Mouse (Mus musculus) hindbrain, embryonic 14.5 days (tissue): ENCODE measurements at regions not wholly inside any gene's neighbourhood (a gene's known extent, or its start where the extent isn't known, plus 50 kb on each side); places are given as distances from the start of the nearest gene placed in this dataset.

Source experiments
- ATAC-seq: fragments of 200-750 bp; cut with Nextera tagmentation; 2 replicates; pipeline ENCODE4 v1.8.0; 2017; ENCODE audit warnings: moderate number of reproducible peaks, mild to moderate bottlenecking, moderate TSS enrichment, moderate library complexity; ENCODE audit not compliant: low FRiP score
- DNase-seq: peaks from one replicate; pipeline ENCODE4 v3.0.0-alpha.2; 2015; ENCODE audit warnings: low spot score
- H3K27ac ChIP-seq: fragments of 300-500 bp; sonication (generic); 2 replicates; pipeline ENCODE4 v1.5.1; 2014; ENCODE audit warnings: mild to moderate bottlenecking, moderate library complexity
- H3K27me3 ChIP-seq: fragments of 300-500 bp; sonication (generic); 2 replicates; pipeline ENCODE4 v1.6.1; 2014; ENCODE audit warnings: mild to moderate bottlenecking, low read length, mixed read lengths; ENCODE audit not compliant: control insufficient read depth, insufficient read depth
- H3K36me3 ChIP-seq: fragments of 300-500 bp; sonication (generic); replicated peaks from 2 replicates; pipeline ENCODE4 v1.6.1; 2014; ENCODE audit not compliant: control insufficient read depth, insufficient read depth
- H3K4me1 ChIP-seq: fragments of 300-500 bp; sonication (generic); replicated peaks from 2 replicates; pipeline ENCODE4 v1.6.1; 2014; ENCODE audit warnings: antibody characterized with exemption, low read length, mixed read lengths; ENCODE audit not compliant: control insufficient read depth, insufficient read depth
- H3K4me2 ChIP-seq: fragments of 300-500 bp; sonication (generic); replicated peaks from 2 replicates; pipeline ENCODE4 v1.6.1; 2014; ENCODE audit warnings: mild to moderate bottlenecking, moderate library complexity
- H3K4me3 ChIP-seq: fragments of 300-500 bp; sonication (generic); replicated peaks from 2 replicates; pipeline ENCODE4 v1.5.1; 2014; ENCODE audit warnings: mild to moderate bottlenecking, low read length
- H3K9ac ChIP-seq: fragments of 300-500 bp; sonication (generic); 2 replicates; pipeline ENCODE4 v1.6.1; 2014
- H3K9me3 ChIP-seq: fragments of 300-500 bp; sonication (generic); 2 replicates; pipeline ENCODE4 v1.6.1; 2016; ENCODE audit warnings: low read length; ENCODE audit not compliant: control insufficient read depth
- WGBS: fragments of 180-500 bp; shearing (Covaris S2); extraction: QIAGEN DNeasy Blood & Tissue Kit; methylation state at CpG from one replicate; pipeline ENCODE4 v1.1.7; 2014; 5-methylcytosine and 5-hydroxymethylcytosine counted together

GRCm38 (mm10) chr16:64068787-64069673 lies 205.1 kb upstream of the Epha3 start:
- peaks cover 10% of the 10 kb centered on the region; the same call in 1 of the 2 replicates for H3K4me1 ChIP-seq
- no peak for DNase-seq
- H3K9me3 ChIP-seq: no peaks in the 10 kb centered on the region
- 13% methylated on average over 13 of the region's 13 CpGs for WGBS
- H3K4me2 ChIP-seq: peak overlapping the region; percentile 34
- peak; percentile 92 for ATAC-seq
- H3K36me3 ChIP-seq: no peaks in the 10 kb centered on the region
- peak overlapping the region; percentile 18; the same call in 1 of the 2 replicates for H3K27ac ChIP-seq
- no peak overlapping the region for H3K4me3 ChIP-seq
- H3K9ac ChIP-seq: 0 out of 2 replicates have a peak overlapping the region, but pooled peaks have one; percentile 14
- no peaks in the 10 kb centered on the region for H3K27me3 ChIP-seq

GRCm38 (mm10) chr16:64062584-64062983 lies 198.6 kb upstream of the Epha3 start:
- no peak overlapping the region for H3K4me3 ChIP-seq
- no peaks in the 10 kb centered on the region for H3K27me3 ChIP-seq
- no peak overlapping the region for H3K4me2 ChIP-seq
- H3K9ac ChIP-seq: no peak overlapping the region
- DNase-seq: no peak
- H3K9me3 ChIP-seq: no peaks in the 10 kb centered on the region
- no peak for ATAC-seq
- 29% methylated on average over 4 of the region's 4 CpGs for whole genome bisulfite sequencing
- no peak overlapping the region for H3K27ac ChIP-seq
- H3K36me3 ChIP-seq: no peaks in the 10 kb centered on the region
- no peaks in the 10 kb centered on the region for H3K4me1 ChIP-seq

DNA sequence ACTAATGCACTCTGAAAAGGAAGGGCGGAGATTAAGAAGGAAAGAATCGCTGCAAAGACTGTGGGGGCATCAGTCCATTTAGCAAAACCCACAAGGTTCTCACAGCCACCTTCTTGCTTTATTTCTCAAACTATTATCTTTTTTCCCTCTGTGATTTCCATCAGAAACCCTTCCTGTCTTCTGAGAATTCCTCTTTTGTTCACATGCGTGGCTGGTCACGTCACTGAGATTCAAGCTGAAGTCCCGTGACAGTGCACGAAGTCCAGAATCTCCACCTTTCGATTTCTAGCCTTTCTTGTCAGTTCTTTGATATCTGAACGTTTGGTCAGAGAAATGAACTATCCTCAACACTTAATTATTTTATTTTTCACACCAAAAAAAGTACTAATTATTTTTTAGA lies 194.7 kb upstream of the Epha3 start:
- no peaks in the 10 kb centered on the region for H3K9me3 ChIP-seq
- ATAC-seq: no peak
- DNase-seq: no peak
- no peak overlapping the region for H3K4me3 ChIP-seq
- H3K4me1 ChIP-seq: no peaks in the 10 kb centered on the region
- H3K27ac ChIP-seq: no peak overlapping the region
- H3K4me2 ChIP-seq: no peak overlapping the region
- no peak overlapping the region for H3K9ac ChIP-seq
- H3K36me3 ChIP-seq: no peaks in the 10 kb centered on the region
- no peaks in the 10 kb centered on the region for H3K27me3 ChIP-seq
- 42% methylated on average over 8 of the region's 8 CpGs for WGBS

GRCm38 (mm10) chr16:64054346-64054745 lies 190.4 kb upstream of the Epha3 start:
- Histone ChIP-seq H3K4me1 (no peaks in the 10 kb centered on the region), H3K4me3 (no peak overlapping the region), H3K27ac (no peak overlapping the region), H3K27me3 (no peaks in the 10 kb centered on the region), H3K9me3 (no peaks in the 10 kb centered on the region), H3K36me3 (no peaks in the 10 kb centered on the region), H3K4me2 (no peak overlapping the region), H3K9ac (no peak overlapping the region)
- DNase-seq: no peak
- ATAC-seq: no peak
- WGBS: 58% methylated on average over 1 of the region's 1 CpGs

GRCm38 (mm10) chr16:64048026-64048425 lies 184.1 kb upstream of the Epha3 start:
- no peaks in the 10 kb centered on the region for H3K36me3 ChIP-seq
- no peak overlapping the region for H3K27ac ChIP-seq
- no peak overlapping the region for H3K4me2 ChIP-seq
- DNase-seq (no peak), ATAC-seq (no peak)
- 68% methylated on average over 1 of the region's 1 CpGs for WGBS
- H3K9ac ChIP-seq: no peak overlapping the region
- no peaks in the 10 kb centered on the region for H3K4me1 ChIP-seq
- no peak overlapping the region for H3K4me3 ChIP-seq
- H3K27me3 ChIP-seq: no peaks in the 10 kb centered on the region
- H3K9me3 ChIP-seq: no peaks in the 10 kb centered on the region

DNA sequence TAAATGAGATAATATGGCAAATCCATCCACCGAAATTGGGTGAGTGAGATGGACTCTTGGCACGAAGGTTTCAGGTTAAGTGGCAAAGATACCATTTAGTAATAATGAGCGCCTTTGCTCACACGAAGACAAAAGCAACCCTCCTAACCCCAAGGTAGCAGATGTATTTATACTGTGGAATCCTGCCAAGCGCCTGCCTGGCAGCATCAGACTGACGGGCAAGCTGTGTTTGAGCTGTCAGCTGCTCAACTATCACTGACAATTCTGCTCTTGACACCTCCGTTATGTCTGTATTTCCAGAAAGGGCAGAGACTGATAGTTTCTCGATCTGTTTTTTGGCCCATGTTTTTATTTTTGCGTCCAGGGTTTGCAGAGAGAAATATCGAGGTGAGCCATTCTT lies 169.1 kb upstream of the Epha3 start:
- ATAC-seq: no peak
- H3K4me3 ChIP-seq: no peak overlapping the region
- H3K27me3 ChIP-seq: no peaks in the 10 kb centered on the region
- WGBS: 64% methylated on average over 10 of the region's 10 CpGs
- peak; percentile 38 for DNase-seq
- H3K4me1 ChIP-seq: no peaks in the 10 kb centered on the region
- no peak overlapping the region for H3K9ac ChIP-seq
- no peaks in the 10 kb centered on the region for H3K36me3 ChIP-seq
- H3K9me3 ChIP-seq: no peaks in the 10 kb centered on the region
- no peak overlapping the region for H3K4me2 ChIP-seq
- no peak overlapping the region for H3K27ac ChIP-seq

GRCm38 (mm10) chr16:64023981-64024380 lies 160.0 kb upstream of the Epha3 start:
- no peak for DNase-seq

DNA sequence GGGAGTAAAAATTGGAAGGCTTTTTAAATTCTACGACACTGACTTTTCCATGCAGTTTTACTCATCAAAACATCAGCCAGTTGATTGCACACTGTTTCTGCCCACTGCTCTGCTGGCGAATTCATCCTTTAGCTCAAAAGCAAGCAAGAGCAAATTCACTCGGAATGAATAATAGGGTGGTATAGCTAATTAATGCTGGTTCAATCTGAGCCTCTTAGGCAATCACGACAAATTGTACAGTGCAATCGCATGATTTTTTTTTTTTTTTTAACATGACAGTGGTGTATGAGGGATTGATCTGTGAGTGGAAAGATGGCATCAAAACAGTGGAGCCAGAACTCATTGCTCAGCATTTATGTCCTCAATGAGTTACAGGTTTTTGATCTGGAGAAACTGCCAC lies 136.9 kb upstream of the Epha3 start:
- Histone ChIP-seq H3K4me2 (no peak overlapping the region), H3K27me3 (no peaks in the 10 kb centered on the region), H3K9ac (no peak overlapping the region), H3K36me3 (no peaks in the 10 kb centered on the region), H3K4me1 (no peaks in the 10 kb centered on the region), H3K4me3 (no peak overlapping the region), H3K27ac (no peak overlapping the region), H3K9me3 (no peaks in the 10 kb centered on the region)
- DNase-seq (no peak), ATAC-seq (no peak)
- WGBS: 69% methylated on average over 5 of the region's 5 CpGs

More at GRCm38 (mm10) chr16:64023981-64024380, 160.0 kb upstream of the Epha3 start:
- H3K9ac ChIP-seq: no peak overlapping the region
- no peak overlapping the region for H3K27ac ChIP-seq
- H3K27me3 ChIP-seq: no peaks in the 10 kb centered on the region
- H3K36me3 ChIP-seq: no peaks in the 10 kb centered on the region
- ATAC-seq: no peak
- H3K9me3 ChIP-seq: no peaks in the 10 kb centered on the region
- no peak overlapping the region for H3K4me2 ChIP-seq
- no peak overlapping the region for H3K4me3 ChIP-seq
- no peaks in the 10 kb centered on the region for H3K4me1 ChIP-seq

- 86% methylated on average over 2 of the region's 2 CpGs for WGBS
- H3K4me2 ChIP-seq: no peak overlapping the region
- H3K27me3 ChIP-seq: no peaks in the 10 kb centered on the region
- no peak overlapping the region for H3K9ac ChIP-seq
- H3K27ac ChIP-seq: no peak overlapping the region
- no peaks in the 10 kb centered on the region for H3K4me1 ChIP-seq
- no peak overlapping the region for H3K4me3 ChIP-seq
- DNase-seq (no peak), ATAC-seq (no peak)
- no peaks in the 10 kb centered on the region for H3K9me3 ChIP-seq
- no peaks in the 10 kb centered on the region for H3K36me3 ChIP-seq
Observed at GRCm38 (mm10) chr16:63967407-63967806, 103.4 kb upstream of the Epha3 start.
